Mouse (Mus musculus): ENCODE data around the gene AI854703. TPM values are rescaled to one million over a fixed set of nuclear protein-coding genes. Genes with fewer than 3 reads are reported as not detected.

The AI854703 gene
- polyA plus RNA-seq, 1 experiment from 2014 or later, result 0.40 TPM

GRCm38 (mm10) chr6:48626984-48627383 lies 420 bp downstream of the AI854703 start:
- Histone ChIP-seq H3K4me3 (ENCODE audit: low read depth, low read length) (peak overlapping the region; percentile 45), H3K9ac (ENCODE audit: low read depth, low read length) (0 out of 2 replicates have a peak overlapping the region, but pooled peaks have one; percentile 27), H3K4me2 (peak overlapping the region; percentile 72), H3K27ac (ENCODE audit: low read depth, low read length) (no peak overlapping the region), H3K27me3 (replicated peaks; ENCODE audit: control insufficient read depth, insufficient read depth, low read length) (peaks cover 28% of the 10 kb centered on the region), H3K9me3 (ENCODE audit: control insufficient read depth, low read length) (no peaks in the 10 kb centered on the region), H3K4me1 (replicated peaks; ENCODE audit: control insufficient read depth, insufficient read depth, low read length) (no peaks in the 10 kb centered on the region; the same call in 1 of the 2 replicates), H3K36me3 (ENCODE audit: control insufficient read depth, insufficient read depth, low read length) (no peaks in the 10 kb centered on the region)
- DNase-seq (ENCODE audit: low spot score), result peak; percentile 53
- under 1% methylated on average over 32 of the region's 32 CpGs for WGBS
- no peak for ATAC-seq (replicated peaks; ENCODE audit: low FRiP score)

GRCm38 (mm10) chr6:48627511-48627924 lies 954 bp downstream of the AI854703 start:
- H3K9me3 ChIP-seq (ENCODE audit: control insufficient read depth, low read length), result no peaks in the 10 kb centered on the region
- ATAC-seq (replicated peaks; ENCODE audit: low FRiP score), result no peak
- no peaks in the 10 kb centered on the region for H3K36me3 ChIP-seq (ENCODE audit: control insufficient read depth, insufficient read depth, low read length)
- no peak overlapping the region for H3K27ac ChIP-seq (ENCODE audit: low read depth, low read length)
- H3K4me3 ChIP-seq (ENCODE audit: low read depth, low read length), result peak overlapping the region; percentile 45
- WGBS, result 5% methylated on average over 7 of the region's 7 CpGs
- no peak overlapping the region for H3K9ac ChIP-seq (ENCODE audit: low read depth, low read length)
- H3K4me1 ChIP-seq (replicated peaks; ENCODE audit: control insufficient read depth, insufficient read depth, low read length), result no peaks in the 10 kb centered on the region; the same call in 1 of the 2 replicates
- H3K27me3 ChIP-seq (replicated peaks; ENCODE audit: control insufficient read depth, insufficient read depth, low read length), result peaks cover 28% of the 10 kb centered on the region
- DNase-seq (ENCODE audit: low spot score), result peak; percentile 39
- H3K4me2 ChIP-seq, result peak overlapping the region; percentile 72

DNA sequence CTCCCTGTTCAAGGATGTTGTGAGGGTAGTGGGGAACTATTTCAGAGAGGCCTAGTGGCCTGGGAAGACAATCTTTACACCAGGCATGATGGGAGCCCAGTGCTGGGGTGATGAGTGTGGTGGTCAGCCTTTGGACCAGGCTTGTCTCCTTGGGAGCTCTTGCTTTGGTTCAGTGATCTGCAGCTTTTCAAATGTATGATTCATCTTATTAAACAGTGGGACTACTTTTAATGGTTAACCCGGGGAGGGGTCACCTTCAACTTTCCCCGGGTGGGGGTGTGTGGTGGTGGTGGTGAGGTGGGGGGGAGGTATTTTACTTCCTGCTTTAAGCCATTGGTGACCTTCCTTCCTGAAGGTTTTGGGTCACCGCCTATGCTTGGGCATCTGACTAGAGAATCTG lies 1.8 kb downstream of the AI854703 start:
- H3K4me1 ChIP-seq (replicated peaks; ENCODE audit: control insufficient read depth, insufficient read depth, low read length), result no peaks in the 10 kb centered on the region; the same call in 1 of the 2 replicates
- no peak overlapping the region for H3K9ac ChIP-seq (ENCODE audit: low read depth, low read length)
- H3K4me2 ChIP-seq, result no peak overlapping the region
- no peak overlapping the region for H3K4me3 ChIP-seq (ENCODE audit: low read depth, low read length)
- H3K36me3 ChIP-seq (ENCODE audit: control insufficient read depth, insufficient read depth, low read length), result no peaks in the 10 kb centered on the region
- H3K27me3 ChIP-seq (replicated peaks; ENCODE audit: control insufficient read depth, insufficient read depth, low read length), result peaks cover 28% of the 10 kb centered on the region
- DNase-seq (ENCODE audit: low spot score) (no peak), ATAC-seq (replicated peaks; ENCODE audit: low FRiP score) (no peak)
- 64% methylated on average over 3 of the region's 3 CpGs for WGBS
- no peaks in the 10 kb centered on the region for H3K9me3 ChIP-seq (ENCODE audit: control insufficient read depth, low read length)
- H3K27ac ChIP-seq (ENCODE audit: low read depth, low read length), result no peak overlapping the region

- Histone ChIP-seq H3K4me2 (peak overlapping the region; percentile 78), H3K9me3 (ENCODE audit: control insufficient read depth, low read length) (no peaks in the 10 kb centered on the region), H3K36me3 (ENCODE audit: control insufficient read depth, insufficient read depth, low read length) (no peaks in the 10 kb centered on the region), H3K27me3 (replicated peaks; ENCODE audit: control insufficient read depth, insufficient read depth, low read length) (peaks cover 28% of the 10 kb centered on the region), H3K4me3 (ENCODE audit: low read depth, low read length) (peak overlapping the region; percentile 48), H3K9ac (ENCODE audit: low read depth, low read length) (peak overlapping the region; percentile 44), H3K27ac (ENCODE audit: low read depth, low read length) (no peak overlapping the region), H3K4me1 (replicated peaks; ENCODE audit: control insufficient read depth, insufficient read depth, low read length) (no peaks in the 10 kb centered on the region; the same call in 1 of the 2 replicates)
- ATAC-seq (replicated peaks; ENCODE audit: low FRiP score), result 0 out of 2 replicates have a peak, but pooled peaks have one; percentile 25
- 8% methylated on average over 54 of the region's 54 CpGs for WGBS
- no peak for DNase-seq (ENCODE audit: low spot score)
Measured at GRCm38 (mm10) chr6:48628808-48629660, 2.5 kb downstream of the AI854703 start.

- H3K9ac ChIP-seq (ENCODE audit: low read depth, low read length), result peak overlapping the region; percentile 44
- ATAC-seq (replicated peaks; ENCODE audit: low FRiP score), result no peak
- WGBS, result 23% methylated on average over 13 of the region's 13 CpGs
Measured at GRCm38 (mm10) chr6:48629661-48630034, 3.1 kb downstream of the AI854703 start.

GRCm38 (mm10) chr6:48630831-48631230 lies 4.3 kb downstream of the AI854703 start:
- Histone ChIP-seq H3K27ac (ENCODE audit: low read depth, low read length) (no peak overlapping the region), H3K9me3 (ENCODE audit: control insufficient read depth, low read length) (no peaks in the 10 kb centered on the region), H3K9ac (ENCODE audit: low read depth, low read length) (no peak overlapping the region), H3K36me3 (ENCODE audit: control insufficient read depth, insufficient read depth, low read length) (no peaks in the 10 kb centered on the region), H3K27me3 (replicated peaks; ENCODE audit: control insufficient read depth, insufficient read depth, low read length) (peaks cover 25% of the 10 kb centered on the region), H3K4me3 (ENCODE audit: low read depth, low read length) (no peak overlapping the region), H3K4me1 (replicated peaks; ENCODE audit: control insufficient read depth, insufficient read depth, low read length) (no peaks in the 10 kb centered on the region; the same call in 1 of the 2 replicates), H3K4me2 (no peak overlapping the region)
- WGBS, result 84% methylated on average over 8 of the region's 8 CpGs
- no peak for ATAC-seq (replicated peaks; ENCODE audit: low FRiP score)
- DNase-seq (ENCODE audit: low spot score), result no peak

More at GRCm38 (mm10) chr6:48629661-48630034, 3.1 kb downstream of the AI854703 start:
- peak overlapping the region; percentile 48 for H3K4me3 ChIP-seq (ENCODE audit: low read depth, low read length)
- no peak overlapping the region for H3K27ac ChIP-seq (ENCODE audit: low read depth, low read length)
- no peaks in the 10 kb centered on the region for H3K9me3 ChIP-seq (ENCODE audit: control insufficient read depth, low read length)
- DNase-seq (ENCODE audit: low spot score), result peak; percentile 42
- peak overlapping the region; percentile 78 for H3K4me2 ChIP-seq
- H3K4me1 ChIP-seq (replicated peaks; ENCODE audit: control insufficient read depth, insufficient read depth, low read length), result no peaks in the 10 kb centered on the region; the same call in 1 of the 2 replicates
- no peaks in the 10 kb centered on the region for H3K36me3 ChIP-seq (ENCODE audit: control insufficient read depth, insufficient read depth, low read length)
- peaks cover 28% of the 10 kb centered on the region for H3K27me3 ChIP-seq (replicated peaks; ENCODE audit: control insufficient read depth, insufficient read depth, low read length)

DNA sequence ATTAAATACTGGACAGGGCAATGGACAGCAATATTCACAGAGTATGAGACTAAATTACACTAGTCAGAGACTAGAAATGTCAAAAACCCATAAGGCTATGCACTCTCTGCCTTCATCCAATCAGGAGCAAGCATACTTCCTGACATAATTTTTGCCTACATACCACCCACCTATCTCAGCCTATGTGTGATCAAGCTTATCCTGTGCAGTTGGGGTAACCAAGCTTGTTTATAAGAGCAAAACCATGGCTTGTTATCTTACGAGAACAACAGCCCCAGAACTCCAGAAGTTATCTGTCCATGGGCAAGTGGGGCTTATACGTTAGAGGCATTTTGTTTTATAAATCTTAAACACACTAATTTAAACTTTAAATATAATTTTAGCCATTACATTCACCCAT lies 8.5 kb downstream of the AI854703 start:
- Histone ChIP-seq H3K4me1 (replicated peaks; ENCODE audit: control insufficient read depth, insufficient read depth, low read length) (no peaks in the 10 kb centered on the region; the same call in 1 of the 2 replicates), H3K27me3 (replicated peaks; ENCODE audit: control insufficient read depth, insufficient read depth, low read length) (peaks cover under 1% of the 10 kb centered on the region; the same call in 1 of the 2 replicates), H3K4me2 (no peak overlapping the region), H3K27ac (ENCODE audit: low read depth, low read length) (no peak overlapping the region), H3K9me3 (ENCODE audit: control insufficient read depth, low read length) (no peaks in the 10 kb centered on the region), H3K9ac (ENCODE audit: low read depth, low read length) (no peak overlapping the region), H3K36me3 (ENCODE audit: control insufficient read depth, insufficient read depth, low read length) (no peaks in the 10 kb centered on the region), H3K4me3 (ENCODE audit: low read depth, low read length) (no peak overlapping the region)
- DNase-seq (ENCODE audit: low spot score) (no peak), ATAC-seq (replicated peaks; ENCODE audit: low FRiP score) (peak; percentile 77)
- 58% methylated on average over 2 of the region's 2 CpGs for WGBS

- Histone ChIP-seq H3K4me1 (replicated peaks; ENCODE audit: control insufficient read depth, insufficient read depth, low read length) (no peaks in the 10 kb centered on the region; the same call in 1 of the 2 replicates), H3K9me3 (ENCODE audit: control insufficient read depth, low read length) (no peaks in the 10 kb centered on the region), H3K36me3 (ENCODE audit: control insufficient read depth, insufficient read depth, low read length) (no peaks in the 10 kb centered on the region), H3K27ac (ENCODE audit: low read depth, low read length) (no peak overlapping the region), H3K9ac (ENCODE audit: low read depth, low read length) (no peak overlapping the region), H3K27me3 (replicated peaks; ENCODE audit: control insufficient read depth, insufficient read depth, low read length) (no peaks in the 10 kb centered on the region), H3K4me2 (no peak overlapping the region), H3K4me3 (ENCODE audit: low read depth, low read length) (no peak overlapping the region)
- 67% methylated on average over 6 of the region's 6 CpGs for WGBS
- no peak for ATAC-seq (replicated peaks; ENCODE audit: low FRiP score)
- DNase-seq (ENCODE audit: low spot score), result peak; percentile 8
Measured at GRCm38 (mm10) chr6:48636515-48636914, 10.0 kb downstream of the AI854703 start.

Measured in liver, embryonic 11.5 days (tissue).